Mouse (Mus musculus) left cerebral cortex, postnatal 25 days (tissue): ENCODE measurements around the gene Mrm2. TPM values are rescaled to one million over a fixed set of nuclear protein-coding genes. Genes with fewer than 3 reads are reported as not detected.
"Not testable (repeated sequence)": the region's sequence is repeated elsewhere in the genome, so short reads cannot be mapped to it uniquely, and the experiment has no call there.

Experiments
- DNase-seq, 2 experiments: peaks; one replicate each; pipeline ENCODE4 v3.0.0; 2022; ENCODE audit warnings: low spot score in 2 of 2, mixed read lengths in 1 of 2
- intact Hi-C: fragments of 180-260 bp; cut with DNase I; formaldehyde crosslinking; loops from one replicate; pipeline ENCODE4 v1.15.1; 2025
- total RNA-seq, 2 experiments: library from RNA; stranded (reverse); gene quantifications; 2 replicates each; pipeline ENCODE4 v1.2.3; 2021

Mrm2 gene
- 10 to 100 TPM in 1 of 2 experiments, 1 to 10 TPM in 1; 9.5 to 10.7 TPM for total RNA-seq

GRCm38 (mm10) chr5:140331615-140332512, at the start of gene Mrm2:
Gene Mrm2 (minus strand): TSS chr5:140331898.
- intact Hi-C loops, result loop anchor here (5.0 kb wide), 1 partner anchor 85 kb away; the partner anchor contains the start of gene Eif3b

GRCm38 (mm10) chr5:140381156-140381555, 49.5 kb upstream of the Mrm2 start:
- intact Hi-C loops, result no loop called here

More at GRCm38 (mm10) chr5:140331615-140332512, at the start of gene Mrm2:
- peak; percentile 71 to 72 for DNase-seq

GRCm38 (mm10) chr5:140379299-140379698, 47.6 kb upstream of the Mrm2 start:
- DNase-seq, result no peak
- intact Hi-C loops, result no loop called here

More at GRCm38 (mm10) chr5:140381156-140381555, 49.5 kb upstream of the Mrm2 start:
- peak in 1 of 2 experiments; percentile 21 for DNase-seq

GRCm38 (mm10) chr5:140378121-140378853, 46.6 kb upstream of the Mrm2 start:
- DNase-seq, result no peak
- intact Hi-C loops, result no loop called here

- intact Hi-C loops, result no loop called here
- no peak for DNase-seq
Measured at GRCm38 (mm10) chr5:140375249-140375829, 43.6 kb upstream of the Mrm2 start.

- intact Hi-C loops, result no loop called here
- peak; percentile 51 to 59 for DNase-seq
Measured at GRCm38 (mm10) chr5:140374226-140374625, 42.5 kb upstream of the Mrm2 start.

GRCm38 (mm10) chr5:140373711-140374110, 42.0 kb upstream of the Mrm2 start:
- no peak for DNase-seq
- intact Hi-C loops, result no loop called here

GRCm38 (mm10) chr5:140371671-140372070, 40.0 kb upstream of the Mrm2 start:
- intact Hi-C loops, result no loop called here
- peak; percentile 44 to 74 for DNase-seq

GRCm38 (mm10) chr5:140370446-140371254, 39.0 kb upstream of the Mrm2 start:
- intact Hi-C loops, result no loop called here
- DNase-seq, result no peak

GRCm38 (mm10) chr5:140369466-140369865, 37.8 kb upstream of the Mrm2 start:
- intact Hi-C loops, result no loop called here
- DNase-seq, result no peak

GRCm38 (mm10) chr5:140368926-140369325, 37.2 kb upstream of the Mrm2 start:
- intact Hi-C loops, result no loop called here
- no peak for DNase-seq

GRCm38 (mm10) chr5:140368126-140368525, 36.4 kb upstream of the Mrm2 start:
- intact Hi-C loops, DNase-seq: not testable (repeated sequence)

- intact Hi-C loops, result no loop called here
- no peak for DNase-seq
Measured at GRCm38 (mm10) chr5:140364415-140364814, 32.7 kb upstream of the Mrm2 start.

- no peak for DNase-seq
Measured at GRCm38 (mm10) chr5:140359930-140360674, 28.4 kb upstream of the Mrm2 start.

GRCm38 (mm10) chr5:140357466-140357865, 25.8 kb upstream of the Mrm2 start:
- intact Hi-C loops, result no loop called here
- no peak for DNase-seq

More at GRCm38 (mm10) chr5:140359930-140360674, 28.4 kb upstream of the Mrm2 start:
- intact Hi-C loops, result no loop called here

- intact Hi-C loops, result no loop called here
- no peak for DNase-seq
Measured at GRCm38 (mm10) chr5:140355934-140356333, 24.2 kb upstream of the Mrm2 start.

- intact Hi-C loops, result loop anchor here (5.0 kb wide), 1 partner anchor 45 kb away; no protein-coding TSS in a partner anchor
- no peak for DNase-seq
Measured at GRCm38 (mm10) chr5:140352352-140352751, 20.7 kb upstream of the Mrm2 start.

- DNase-seq, result no peak
- intact Hi-C loops, result loop anchor here (5.0 kb wide), 1 partner anchor 46 kb away; no protein-coding TSS in a partner anchor
Measured at GRCm38 (mm10) chr5:140350731-140351497, 19.2 kb upstream of the Mrm2 start.
